Mouse (Mus musculus): ENCODE data around the gene Dock10. TPM values are rescaled to one million over a fixed set of nuclear protein-coding genes. Genes with fewer than 3 reads are reported as not detected.

Gene Dock10
- polyA plus RNA-seq, 1 experiment: 0.04 TPM

GRCm38 (mm10) chr1:80619100-80619499 lies 139.2 kb downstream of the Dock10 start:
- no peaks in the 10 kb centered on the region for H3K36me3 ChIP-seq (ENCODE audit: control insufficient read depth, insufficient read depth)
- no peak overlapping the region for H3ac ChIP-seq (ENCODE audit: control insufficient read depth, insufficient read length)
- H3K4me2 ChIP-seq (ENCODE audit: low read depth): no peak overlapping the region
- H3K4me3 ChIP-seq: no peak overlapping the region
- TF ChIP-seq MYOD1 (IDR thresholded peaks at IDR 0.05; ENCODE audit: control insufficient read depth in 1 of 3, insufficient read length in 2 of 3, low read depth in 2 of 3) (no peak), POLR2A (IDR thresholded peaks at IDR 0.05; ENCODE audit: insufficient read length, low read depth) (no peak), TCF12 (IDR thresholded peaks at IDR 0.05; ENCODE audit: insufficient read depth, poor library complexity, severe bottlenecking) (no peak), TCF3 (IDR thresholded peaks at IDR 0.05; ENCODE audit: insufficient read length, low read depth) (no peak), USF1 (IDR thresholded peaks at IDR 0.05; ENCODE audit: low read depth) (no peak), MAX (IDR thresholded peaks at IDR 0.05; ENCODE audit: low read depth) (no peak), REST (IDR thresholded peaks at IDR 0.05; ENCODE audit: insufficient read depth, insufficient read length) (no peak), POLR2AphosphoS2 (IDR thresholded peaks at IDR 0.05; ENCODE audit: insufficient read length, low read depth) (no peak), SRF (IDR thresholded peaks at IDR 0.05; ENCODE audit: control insufficient read depth, insufficient read length, low read depth) (no peak), E2F4 (IDR thresholded peaks at IDR 0.05; ENCODE audit: insufficient read depth) (no peak), MYOG (IDR thresholded peaks at IDR 0.05; ENCODE audit: control insufficient read depth in 1 of 3, insufficient read depth in 1 of 3, insufficient read length in 2 of 3, low read depth in 2 of 3) (no peak), CEBPB (IDR thresholded peaks at IDR 0.05; ENCODE audit: insufficient read depth, poor library complexity, severe bottlenecking) (no peak)
- H3K79me2 ChIP-seq (ENCODE audit: control insufficient read depth, insufficient read depth): no peaks in the 10 kb centered on the region
- H3K27me3 ChIP-seq (ENCODE audit: control insufficient read depth, insufficient read depth, insufficient read length): no peaks in the 10 kb centered on the region

- Histone ChIP-seq H3K36me3 (ENCODE audit: control insufficient read depth, insufficient read depth) (no peaks in the 10 kb centered on the region), H3K79me2 (ENCODE audit: control insufficient read depth, insufficient read depth) (no peaks in the 10 kb centered on the region), H3K27me3 (ENCODE audit: control insufficient read depth, insufficient read depth, insufficient read length) (no peaks in the 10 kb centered on the region), H3ac (ENCODE audit: control insufficient read depth, insufficient read length) (no peak overlapping the region), H3K4me3 (no peak overlapping the region), H3K4me2 (ENCODE audit: low read depth) (no peak overlapping the region)
- no peak for TF ChIP-seq TCF12 (IDR thresholded peaks at IDR 0.05; ENCODE audit: insufficient read depth, poor library complexity, severe bottlenecking)
- no peak for TF ChIP-seq MYOG (IDR thresholded peaks at IDR 0.05; ENCODE audit: control insufficient read depth in 1 of 3, insufficient read depth in 1 of 3, insufficient read length in 2 of 3, low read depth in 2 of 3)
- TF ChIP-seq MYOD1 (IDR thresholded peaks at IDR 0.05; ENCODE audit: control insufficient read depth in 1 of 3, insufficient read length in 2 of 3, low read depth in 2 of 3): no peak
- no peak for TF ChIP-seq POLR2AphosphoS2 (IDR thresholded peaks at IDR 0.05; ENCODE audit: insufficient read length, low read depth)
- TF ChIP-seq E2F4 (IDR thresholded peaks at IDR 0.05; ENCODE audit: insufficient read depth): no peak
- TF ChIP-seq CEBPB (IDR thresholded peaks at IDR 0.05; ENCODE audit: insufficient read depth, poor library complexity, severe bottlenecking): no peak
- no peak for TF ChIP-seq POLR2A (IDR thresholded peaks at IDR 0.05; ENCODE audit: insufficient read length, low read depth)
- no peak for TF ChIP-seq SRF (IDR thresholded peaks at IDR 0.05; ENCODE audit: control insufficient read depth, insufficient read length, low read depth)
- TF ChIP-seq MAX (IDR thresholded peaks at IDR 0.05; ENCODE audit: low read depth): no peak
- no peak for TF ChIP-seq TCF3 (IDR thresholded peaks at IDR 0.05; ENCODE audit: insufficient read length, low read depth)
- TF ChIP-seq USF1 (IDR thresholded peaks at IDR 0.05; ENCODE audit: low read depth): no peak
- TF ChIP-seq REST (IDR thresholded peaks at IDR 0.05; ENCODE audit: insufficient read depth, insufficient read length): no peak
These were observed 141.7 kb downstream of the Dock10 start for GRCm38 (mm10) chr1:80616671-80617070.

- Histone ChIP-seq H3K36me3 (ENCODE audit: control insufficient read depth, insufficient read depth) (no peaks in the 10 kb centered on the region), H3K79me2 (ENCODE audit: control insufficient read depth, insufficient read depth) (no peaks in the 10 kb centered on the region), H3ac (ENCODE audit: control insufficient read depth, insufficient read length) (no peak overlapping the region), H3K4me3 (no peak overlapping the region), H3K27me3 (ENCODE audit: control insufficient read depth, insufficient read depth, insufficient read length) (no peaks in the 10 kb centered on the region), H3K4me2 (ENCODE audit: low read depth) (no peak overlapping the region)
- TF ChIP-seq CEBPB (IDR thresholded peaks at IDR 0.05; ENCODE audit: insufficient read depth, poor library complexity, severe bottlenecking): no peak
- no peak for TF ChIP-seq POLR2AphosphoS2 (IDR thresholded peaks at IDR 0.05; ENCODE audit: insufficient read length, low read depth)
- TF ChIP-seq REST (IDR thresholded peaks at IDR 0.05; ENCODE audit: insufficient read depth, insufficient read length): no peak
- no peak for TF ChIP-seq MYOD1 (IDR thresholded peaks at IDR 0.05; ENCODE audit: control insufficient read depth in 1 of 3, insufficient read length in 2 of 3, low read depth in 2 of 3)
- no peak for TF ChIP-seq SRF (IDR thresholded peaks at IDR 0.05; ENCODE audit: control insufficient read depth, insufficient read length, low read depth)
- no peak for TF ChIP-seq USF1 (IDR thresholded peaks at IDR 0.05; ENCODE audit: low read depth)
- TF ChIP-seq MAX (IDR thresholded peaks at IDR 0.05; ENCODE audit: low read depth): no peak
- TF ChIP-seq TCF12 (IDR thresholded peaks at IDR 0.05; ENCODE audit: insufficient read depth, poor library complexity, severe bottlenecking): no peak
- TF ChIP-seq MYOG (IDR thresholded peaks at IDR 0.05; ENCODE audit: control insufficient read depth in 1 of 3, insufficient read depth in 1 of 3, insufficient read length in 2 of 3, low read depth in 2 of 3): no peak
- no peak for TF ChIP-seq E2F4 (IDR thresholded peaks at IDR 0.05; ENCODE audit: insufficient read depth)
- no peak for TF ChIP-seq TCF3 (IDR thresholded peaks at IDR 0.05; ENCODE audit: insufficient read length, low read depth)
- TF ChIP-seq POLR2A (IDR thresholded peaks at IDR 0.05; ENCODE audit: insufficient read length, low read depth): no peak
These were observed 143.6 kb downstream of the Dock10 start for GRCm38 (mm10) chr1:80614750-80615149.

GRCm38 (mm10) chr1:80613395-80614011 lies 144.8 kb downstream of the Dock10 start:
- Histone ChIP-seq H3K27me3 (ENCODE audit: control insufficient read depth, insufficient read depth, insufficient read length) (no peaks in the 10 kb centered on the region), H3ac (ENCODE audit: control insufficient read depth, insufficient read length) (no peak overlapping the region), H3K4me3 (no peak overlapping the region), H3K79me2 (ENCODE audit: control insufficient read depth, insufficient read depth) (no peaks in the 10 kb centered on the region), H3K4me2 (ENCODE audit: low read depth) (no peak overlapping the region), H3K36me3 (ENCODE audit: control insufficient read depth, insufficient read depth) (no peaks in the 10 kb centered on the region)
- TF ChIP-seq TCF12 (IDR thresholded peaks at IDR 0.05; ENCODE audit: insufficient read depth, poor library complexity, severe bottlenecking) (no peak), REST (IDR thresholded peaks at IDR 0.05; ENCODE audit: insufficient read depth, insufficient read length) (no peak), SRF (IDR thresholded peaks at IDR 0.05; ENCODE audit: control insufficient read depth, insufficient read length, low read depth) (no peak), CEBPB (IDR thresholded peaks at IDR 0.05; ENCODE audit: insufficient read depth, poor library complexity, severe bottlenecking) (no peak)
